Mouse (Mus musculus): ENCODE results near the gene Pgs1.

Pgs1 gene

GRCm38 (mm10) chr11:117963091-117963793, 22.9 kb upstream of the Pgs1 start:
- peak; percentile 61 for DNase-seq (ENCODE audit: extremely low read depth, low read depth)

DNA sequence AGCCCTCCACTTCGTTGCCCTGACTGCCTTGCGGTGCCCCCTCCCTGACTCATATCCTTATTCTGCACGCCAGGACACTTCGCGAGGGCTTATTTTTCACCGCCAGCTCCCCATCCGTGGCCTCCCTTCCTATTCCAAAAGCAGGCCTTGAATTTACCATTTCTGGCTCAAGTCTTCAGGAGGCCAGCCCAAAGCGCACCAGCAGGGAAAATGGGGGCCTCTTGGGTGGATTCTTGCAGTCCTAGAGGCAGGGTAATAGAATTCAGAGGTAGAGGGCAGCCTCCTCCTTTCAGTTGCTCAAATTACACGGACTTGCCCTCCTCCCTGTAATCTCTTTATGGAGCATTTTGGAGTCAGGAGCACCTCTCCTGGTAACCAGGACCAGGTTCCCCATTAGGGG, 22.2 kb upstream of the Pgs1 start:
- no peak for DNase-seq (ENCODE audit: extremely low read depth, low read depth)

DNA sequence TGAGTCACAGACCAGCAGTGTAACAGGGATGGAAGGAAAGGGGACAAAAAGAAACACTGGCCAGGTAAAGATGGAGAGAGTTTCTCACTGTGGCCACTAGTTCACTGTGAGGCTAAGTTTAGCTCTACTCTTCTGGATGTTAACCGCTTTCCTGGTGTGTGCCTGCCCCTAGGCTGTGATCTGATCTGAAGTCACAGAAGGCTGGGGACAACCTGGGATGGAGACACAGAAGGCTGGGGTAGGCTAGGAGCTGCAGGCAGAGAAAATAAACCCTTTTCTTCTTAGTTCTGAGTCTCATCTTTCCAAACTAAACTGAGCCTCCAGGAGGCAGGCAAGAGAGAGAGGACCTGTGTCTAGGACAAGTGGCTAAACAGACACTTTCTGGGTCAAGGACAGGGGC, 21.8 kb upstream of the Pgs1 start:
- no peak for DNase-seq (ENCODE audit: extremely low read depth, low read depth)

GRCm38 (mm10) chr11:117965052-117965451, 21.0 kb upstream of the Pgs1 start:
- no peak for DNase-seq (ENCODE audit: extremely low read depth, low read depth)

GRCm38 (mm10) chr11:117965561-117965981, 20.5 kb upstream of the Pgs1 start:
- DNase-seq (ENCODE audit: extremely low read depth, low read depth): no peak

GRCm38 (mm10) chr11:117966506-117967100, 19.5 kb upstream of the Pgs1 start:
- no peak for DNase-seq (ENCODE audit: extremely low read depth, low read depth)

- no peak for DNase-seq (ENCODE audit: extremely low read depth, low read depth)
Observed at GRCm38 (mm10) chr11:117967249-117968015, 18.7 kb upstream of the Pgs1 start.

DNA sequence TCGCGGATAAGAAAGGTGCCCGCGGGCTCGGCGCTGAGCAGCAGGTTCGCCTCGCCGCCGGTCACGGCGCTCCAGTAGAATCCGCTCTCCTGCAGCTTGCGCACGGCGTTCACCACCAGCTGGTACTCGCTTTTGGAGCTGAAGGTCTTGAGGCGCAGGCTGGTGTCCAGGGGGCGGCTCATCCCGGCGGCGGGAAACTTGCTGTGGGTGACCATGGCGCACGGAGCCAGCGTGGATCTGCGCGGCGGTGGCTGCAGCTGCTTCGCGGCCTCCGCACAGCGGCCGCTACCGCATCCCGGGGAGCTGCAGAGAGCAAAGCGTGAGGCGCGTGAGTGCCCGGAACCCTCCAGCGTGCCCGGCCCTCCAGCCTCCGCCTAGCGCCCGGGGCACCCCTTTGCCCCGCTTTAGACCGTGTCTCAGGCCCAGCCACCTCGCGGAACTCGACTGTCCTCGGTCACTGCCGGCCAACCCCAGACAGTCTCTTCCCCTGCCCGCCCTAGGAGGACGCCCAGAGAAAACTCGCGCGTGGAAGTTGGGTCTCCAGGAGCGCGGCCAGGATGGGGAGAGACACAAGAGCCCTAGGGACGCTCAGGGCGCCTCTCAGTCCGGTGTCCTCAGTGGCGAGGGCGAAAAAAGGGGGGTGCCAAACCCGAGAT, 17.9 kb upstream of the Pgs1 start:
- DNase-seq (ENCODE audit: extremely low read depth, low read depth): no peak

DNA sequence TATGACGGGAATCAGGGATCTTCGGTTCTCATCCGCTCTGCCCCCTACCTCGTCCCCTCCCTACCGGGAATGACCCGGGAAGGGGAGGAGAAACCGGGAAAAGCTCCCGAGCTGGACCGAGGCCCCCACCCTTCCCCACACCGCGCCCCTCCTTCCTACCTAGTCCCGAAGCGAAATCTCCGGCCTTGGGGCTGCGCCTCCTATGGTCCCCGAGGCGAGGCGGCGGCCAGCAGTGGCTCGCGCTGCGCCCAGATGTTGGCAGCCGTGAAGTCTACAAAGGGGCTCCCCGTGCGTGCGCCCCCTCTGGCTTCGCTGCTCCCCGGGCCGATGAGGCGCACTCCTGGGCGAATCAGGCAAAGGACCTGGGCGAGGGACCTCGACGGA, 17.4 kb upstream of the Pgs1 start:
- no peak for DNase-seq (ENCODE audit: extremely low read depth, low read depth)

- DNase-seq (ENCODE audit: extremely low read depth, low read depth): peak; percentile 84
Observed at GRCm38 (mm10) chr11:117969100-117969944, 16.8 kb upstream of the Pgs1 start.

GRCm38 (mm10) chr11:117969945-117970872, 15.9 kb upstream of the Pgs1 start, which contains the start of gene Socs3:
Gene Socs3 (minus strand): TSS chr11:117970047.
- DNase-seq (ENCODE audit: extremely low read depth, low read depth): peak; percentile 58

- DNase-seq (ENCODE audit: extremely low read depth, low read depth): no peak
Observed at GRCm38 (mm10) chr11:117971100-117971499, 15.0 kb upstream of the Pgs1 start.

GRCm38 (mm10) chr11:117971646-117972242, 14.3 kb upstream of the Pgs1 start:
- no peak for DNase-seq (ENCODE audit: extremely low read depth, low read depth)

DNA sequence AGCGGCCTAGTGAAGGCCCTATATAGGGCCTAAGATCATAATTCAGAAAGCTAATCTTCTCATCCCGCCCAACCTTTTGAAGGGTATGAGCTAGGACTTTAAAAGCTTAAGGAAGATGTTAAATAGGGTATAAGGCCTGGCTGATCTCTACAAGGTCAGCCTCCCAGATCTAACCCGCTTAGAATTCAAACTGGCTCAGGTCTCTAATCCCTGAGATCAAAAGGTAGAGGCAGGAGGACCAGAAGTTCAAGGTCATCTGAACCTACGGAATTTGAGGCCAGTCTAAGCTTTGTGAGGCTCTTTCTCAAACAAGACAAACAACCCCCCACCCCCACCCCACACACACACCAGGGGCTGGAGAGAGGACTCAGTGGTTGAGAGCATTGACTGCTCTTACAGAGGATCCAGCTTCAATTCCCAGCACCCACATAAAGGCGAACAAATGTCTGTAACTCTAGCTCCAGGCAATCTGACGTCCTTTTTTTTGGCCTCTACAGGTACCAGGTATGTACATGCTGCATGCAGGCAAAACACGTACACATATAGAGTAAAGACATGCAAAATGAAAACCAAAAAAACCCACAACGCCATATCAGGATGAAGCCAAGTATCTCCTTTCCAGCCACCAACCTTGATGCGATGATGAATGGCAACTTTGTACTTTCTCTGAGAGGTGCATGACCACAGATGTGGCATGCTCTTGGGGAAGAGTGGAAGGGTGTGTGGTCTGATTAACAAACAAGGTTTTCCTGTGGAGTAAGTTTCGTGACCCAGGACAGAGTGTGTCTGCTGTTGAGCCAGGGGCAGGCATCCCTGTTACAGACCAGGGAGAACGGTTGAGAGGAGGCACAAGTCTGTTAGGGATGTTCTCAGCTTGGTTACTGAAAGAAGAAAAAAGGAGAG, 13.2 kb upstream of the Pgs1 start:
- no peak for DNase-seq (ENCODE audit: extremely low read depth, low read depth)

GRCm38 (mm10) chr11:117973569-117973968, 12.5 kb upstream of the Pgs1 start:
- no peak for DNase-seq (ENCODE audit: extremely low read depth, low read depth)

DNA sequence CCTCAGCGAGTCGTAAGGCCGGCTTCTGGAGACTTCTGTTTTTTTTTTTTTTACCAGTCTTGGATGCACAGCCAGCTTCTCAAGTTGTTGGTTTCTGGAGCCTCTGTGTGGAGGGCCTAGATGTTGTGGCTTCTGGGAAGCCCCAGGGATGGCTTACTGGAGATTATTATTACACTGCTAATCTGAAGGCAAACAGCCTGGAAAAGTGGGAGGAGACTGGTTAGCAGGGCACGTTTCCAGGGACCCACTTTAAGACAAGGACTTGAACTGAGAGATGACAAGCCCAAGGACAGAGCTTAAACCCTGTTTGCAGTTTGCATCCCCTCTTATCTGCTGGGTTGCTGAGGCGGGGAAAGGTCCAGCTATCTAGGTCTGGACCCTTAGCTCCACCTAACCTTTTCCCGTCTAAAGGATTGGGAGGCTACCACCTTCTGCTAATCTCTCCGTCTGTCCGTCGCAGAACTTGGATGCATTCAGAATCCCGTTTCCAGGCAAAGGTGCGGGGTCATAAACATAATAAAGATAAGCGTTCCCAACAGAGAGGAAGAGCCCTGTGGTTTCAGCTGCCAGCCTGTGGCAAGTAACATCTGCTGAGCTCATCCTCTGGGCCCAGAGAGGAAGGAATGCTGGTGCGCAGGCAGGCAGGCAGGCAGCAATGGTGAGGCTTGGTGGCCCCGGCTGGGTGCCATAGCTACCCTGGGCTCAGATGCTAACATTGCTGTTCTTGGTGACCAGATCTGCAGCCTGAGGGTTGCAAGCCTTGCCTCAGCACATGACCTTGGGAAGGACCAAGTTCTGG, 11.6 kb upstream of the Pgs1 start:
- DNase-seq (ENCODE audit: extremely low read depth, low read depth): no peak

GRCm38 (mm10) chr11:117975211-117975967, 10.7 kb upstream of the Pgs1 start:
- no peak for DNase-seq (ENCODE audit: extremely low read depth, low read depth)

Data from MEL-GATA-1-ER (cell line).